Mouse (Mus musculus) lung, adult 2 months (tissue): ENCODE measurements around the gene Serpinb6b.

ENCODE experiments used
- CTCF ChIP-seq: fragments of 200-500 bp; IDR thresholded peaks from 2 replicates; pipeline ENCODE4 v1.5.1; 2011; ENCODE audit warnings: mild to moderate bottlenecking, low read length, control low read depth; ENCODE audit not compliant: insufficient read depth
- POLR2A ChIP-seq: fragments of 200-500 bp; IDR thresholded peaks from 2 replicates; pipeline ENCODE4 v1.6.1; 2011; ENCODE audit warnings: low read depth, mild to moderate bottlenecking, control low read depth, low read length, borderline replicate concordance; ENCODE audit errors: extremely low read depth

DNA sequence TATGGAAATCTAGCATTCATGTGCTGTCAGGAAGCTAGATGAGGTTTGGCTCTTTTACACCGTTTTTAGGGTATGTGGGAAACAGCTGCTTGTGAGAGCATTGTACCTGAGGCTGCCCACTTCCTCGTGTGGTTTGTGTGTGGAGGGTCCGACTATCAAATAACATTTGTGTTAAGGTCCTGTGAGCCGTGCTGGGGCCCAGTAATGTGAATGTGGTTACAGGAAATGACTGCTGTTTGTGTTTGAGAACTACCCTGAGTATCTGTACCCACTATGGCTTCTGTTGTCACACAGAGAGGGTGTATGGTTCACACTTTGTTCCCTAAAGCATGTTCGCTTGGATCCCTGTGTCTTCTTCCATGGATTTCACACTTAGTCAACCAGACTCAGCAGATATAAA lies 1.1 kb downstream of the Serpinb6b start:
- TF ChIP-seq CTCF (no peak), POLR2A (no peak)
